26 mouse cellular contexts compared by ENCODE assay signal in the genomic region with DNA sequence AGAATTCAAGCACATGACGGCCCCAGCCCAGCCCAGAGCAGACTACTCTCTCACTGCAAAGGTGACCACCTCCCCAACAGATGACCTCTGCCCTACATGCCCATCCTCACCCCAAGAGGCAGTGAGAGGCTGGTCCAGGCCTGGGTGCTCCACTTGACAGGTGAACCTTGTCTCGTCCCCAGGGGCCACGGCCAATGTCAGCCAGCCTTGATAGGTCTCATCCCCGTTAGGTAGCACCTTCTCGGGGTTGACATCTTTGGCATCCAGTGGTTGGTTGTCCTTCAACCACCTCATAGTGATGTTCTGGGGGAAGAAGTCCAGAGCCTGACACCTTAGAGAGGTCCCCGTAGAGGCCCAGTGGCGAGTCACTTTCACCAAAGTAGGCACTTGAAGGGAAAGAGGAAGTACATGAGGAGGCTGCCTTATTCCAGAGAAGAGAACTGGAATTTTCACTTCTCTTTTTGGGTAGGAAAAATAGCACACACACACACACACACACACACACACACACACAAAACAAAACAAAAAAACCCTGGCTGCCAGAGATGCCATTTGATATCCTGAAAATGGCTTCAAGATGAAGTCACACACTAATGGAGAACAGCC. TPM values are rescaled to one million over a fixed set of nuclear protein-coding genes. Genes with fewer than 3 reads are reported as not detected.
DNase-seq lines count a peak whose midpoint lies in the region; ATAC-seq and TF ChIP-seq lines count a peak whose summit lies in the region.
"Had no signal": no experiment of that assay in that cellular context is flagged by ENCODE, and none has a peak within 500 bp of the region (broad histone marks: within the 10 kb centered on the region; RNA-seq: fewer than 3 reads in every experiment).

No protein-coding gene starts in this region.

- no peak for TF ChIP-seq POLR2A in bone marrow macrophage, adult 2 months (IDR thresholded peaks at IDR 0.05; ENCODE audit: borderline replicate concordance, low read depth, low read length)

- no peak overlapping the region for H3K9ac ChIP-seq in liver, postnatal 0 days (replicated peaks)
- no peak overlapping the region for H3K9ac ChIP-seq in liver, embryonic 12.5 days
- H3K9ac ChIP-seq: embryonic facial prominence, embryonic 12.5 days; forebrain, embryonic 12.5 days; limb, embryonic 12.5 days; liver, embryonic 14.5 days; lung, embryonic 15.5 days had no signal

- no peak for ATAC-seq in liver, postnatal 0 days
- ATAC-seq in liver, embryonic 12.5 days: no peak
- peak; percentile 60 for ATAC-seq in granulocyte monocyte progenitor cell, adult 5-6 weeks (replicated peaks; ENCODE audit: poor library complexity, severe bottlenecking)

- H3K36me3 ChIP-seq in liver, postnatal 0 days (replicated peaks; ENCODE audit: insufficient read depth, low read length): no peaks in the 10 kb centered on the region
- no peaks in the 10 kb centered on the region for H3K36me3 ChIP-seq in liver, embryonic 12.5 days
- H3K36me3 ChIP-seq: embryonic facial prominence, embryonic 12.5 days; forebrain, embryonic 12.5 days; limb, embryonic 12.5 days; lung, embryonic 15.5 days had no signal

- H3K27me3 ChIP-seq in liver, postnatal 0 days (ENCODE audit: insufficient read depth, low read length): no peaks in the 10 kb centered on the region
- peaks cover 28% of the 10 kb centered on the region for H3K27me3 ChIP-seq in liver, embryonic 12.5 days (replicated peaks)
- H3K27me3 ChIP-seq: embryonic facial prominence, embryonic 12.5 days; limb, embryonic 12.5 days; lung, embryonic 15.5 days had no signal

- H3K4me1 ChIP-seq in liver, postnatal 0 days (ENCODE audit: insufficient read depth): peaks cover 9% of the 10 kb centered on the region; the same call in 1 of the 2 replicates
- H3K4me1 ChIP-seq in liver, embryonic 12.5 days: peaks cover 26% of the 10 kb centered on the region
- peaks cover 54% of the 10 kb centered on the region for H3K4me1 ChIP-seq in bone marrow macrophage, adult 2 months (ENCODE audit: control insufficient read depth, insufficient read depth, low read length)

- no peak for TF ChIP-seq CTCF in liver, postnatal 0 days (IDR thresholded peaks at IDR 0.05; ENCODE audit: low read depth)
- no peak for TF ChIP-seq CTCF in bone marrow macrophage, adult 2 months (IDR thresholded peaks at IDR 0.05; ENCODE audit: low read depth, low read length)

- DNase-seq in liver, postnatal 0 days: peak; percentile 12
- DNase-seq in left cerebral cortex, adult 18-20 months (ENCODE audit: low spot score in 2 of 2): no peak
- DNase-seq in thymus, postnatal 4 days: no peak
- DNase-seq in frontal cortex, postnatal 14 days (ENCODE audit: low spot score in 2 of 2): no peak
- DNase-seq: adrenal gland, postnatal 36 days; cerebellum, adult 11-12 months; cerebellum, postnatal 10 days; gastrocnemius, adult 2 months; kidney, adult 2 months; lung, postnatal 36 days; thymus, postnatal 14 days had no signal

- H3K4me3 ChIP-seq in liver, postnatal 0 days (ENCODE audit: low read depth, low read length): no peak overlapping the region
- no peak overlapping the region for H3K4me3 ChIP-seq in liver, embryonic 12.5 days
- no peak overlapping the region for H3K4me3 ChIP-seq in bone marrow macrophage, adult 2 months (ENCODE audit: insufficient read depth, low read length)
- H3K4me3 ChIP-seq: embryonic facial prominence, embryonic 12.5 days; forebrain, embryonic 12.5 days; gastrocnemius, adult 2 months; limb, embryonic 12.5 days; lung, embryonic 15.5 days had no signal

- TF ChIP-seq EP300 in liver, postnatal 0 days (IDR thresholded peaks at IDR 0.05; ENCODE audit: low read depth): no peak

- WGBS in liver, postnatal 0 days (ENCODE audit: insufficient replicate concordance): 72% methylated on average over 7 of the region's 7 CpGs
- 72% methylated on average over 7 of the region's 7 CpGs for WGBS in liver, embryonic 12.5 days (ENCODE audit: insufficient replicate concordance)

- H3K9me3 ChIP-seq in liver, postnatal 0 days (ENCODE audit: low read length): no peaks in the 10 kb centered on the region
- no peaks in the 10 kb centered on the region for H3K9me3 ChIP-seq in liver, embryonic 12.5 days (replicated peaks)
- H3K9me3 ChIP-seq: embryonic facial prominence, embryonic 12.5 days; forebrain, embryonic 12.5 days; limb, embryonic 12.5 days; lung, embryonic 15.5 days had no signal

- no peak overlapping the region for H3K4me2 ChIP-seq in liver, postnatal 0 days (ENCODE audit: low read depth, low read length)
- no peak overlapping the region for H3K4me2 ChIP-seq in liver, embryonic 12.5 days
- H3K4me2 ChIP-seq: embryonic facial prominence, embryonic 12.5 days; forebrain, embryonic 12.5 days; heart, embryonic 11.5 days; limb, embryonic 12.5 days; lung, embryonic 15.5 days; midbrain, embryonic 11.5 days had no signal

- H3K27ac ChIP-seq in liver, postnatal 0 days (ENCODE audit: low read depth): no peak overlapping the region
- H3K27ac ChIP-seq in liver, embryonic 12.5 days: no peak overlapping the region
- H3K27ac ChIP-seq in bone marrow macrophage, adult 2 months (ENCODE audit: insufficient read depth, low read depth, low read length): peak overlapping the region; percentile 77
- H3K27ac ChIP-seq: embryonic facial prominence, embryonic 12.5 days; forebrain, embryonic 12.5 days; gastrocnemius, adult 2 months; kidney, postnatal 0 days; limb, embryonic 12.5 days; liver, embryonic 14.5 days; lung, embryonic 15.5 days had no signal

RNA-seq across cellular contexts. Expression of a gene that starts 4.8 kb away (rescaled TPM):
- 24.0 and 25.1 TPM in 2 replicates for polyA plus RNA-seq in liver, postnatal 0 days (2015; fragmentation: Nextera tagmentation; extraction: Ambion mirVana)
- polyA plus RNA-seq in liver, embryonic 12.5 days (2016; fragmentation: Nextera tagmentation; extraction: Ambion mirVana): 4.9 and 5.7 TPM in 2 replicates
- polyA plus RNA-seq in bone marrow macrophage, adult 2 months (2012; ENCODE audit: insufficient read depth, insufficient read length, missing spikeins): 95.3 and 104 TPM in 2 replicates
- 7.9 and 19.9 TPM in 2 replicates for total RNA-seq in granulocyte monocyte progenitor cell, adult 5-6 weeks (2014; fragmentation: Nextera tagmentation)
- total RNA-seq in granulocyte monocyte progenitor cell, adult 5-6 weeks (2017): 7.6 and 9.7 TPM in 2 replicates
- total RNA-seq in left cerebral cortex, adult 18-20 months (2021): 1 to 10 TPM; 3.4 to 3.9 TPM

RNA-seq across cellular contexts. Expression of a gene that starts 7.6 kb away (rescaled TPM):
- polyA plus RNA-seq in liver, postnatal 0 days (2015; fragmentation: Nextera tagmentation; extraction: Ambion mirVana): 6.2 and 6.5 TPM in 2 replicates
- 8.6 and 11.6 TPM in 2 replicates for polyA plus RNA-seq in liver, embryonic 12.5 days (2016; fragmentation: Nextera tagmentation; extraction: Ambion mirVana)
- polyA plus RNA-seq in bone marrow macrophage, adult 2 months (2012; ENCODE audit: insufficient read depth, insufficient read length, missing spikeins): not detected in 2 replicates
- 14.3 and 82.6 TPM in 2 replicates for total RNA-seq in granulocyte monocyte progenitor cell, adult 5-6 weeks (2014; fragmentation: Nextera tagmentation)
- total RNA-seq in granulocyte monocyte progenitor cell, adult 5-6 weeks (2017): 308 and 366 TPM in 2 replicates
- total RNA-seq in left cerebral cortex, adult 18-20 months (2021): 100 to 1,000 TPM; 114 to 117 TPM

RNA-seq across cellular contexts. Expression of a gene that starts 10.2 kb away (rescaled TPM):
- not detected in 2 replicates for polyA plus RNA-seq in liver, postnatal 0 days (2015; fragmentation: Nextera tagmentation; extraction: Ambion mirVana)
- polyA plus RNA-seq in liver, embryonic 12.5 days (2016; fragmentation: Nextera tagmentation; extraction: Ambion mirVana): not detected in 2 replicates
- polyA plus RNA-seq in bone marrow macrophage, adult 2 months (2012; ENCODE audit: insufficient read depth, insufficient read length, missing spikeins): 0.62 TPM in 1 of 2 replicates, not detected in the other
- total RNA-seq in granulocyte monocyte progenitor cell, adult 5-6 weeks (2014; fragmentation: Nextera tagmentation): not detected in 2 replicates
- 1.0 TPM in 1 of 2 replicates, not detected in the other for total RNA-seq in granulocyte monocyte progenitor cell, adult 5-6 weeks (2017)
- not detected for total RNA-seq in left cerebral cortex, adult 18-20 months (2021)
- total RNA-seq: gastrocnemius, adult 2 months; layer of hippocampus, postnatal 10 days had no signal
- polyA plus RNA-seq: forebrain, embryonic 12.5 days; heart, embryonic 11.5 days; heart, postnatal 0 days; hindbrain, embryonic 11.5 days; kidney, adult 2 months; kidney, postnatal 0 days; limb, embryonic 12.5 days; midbrain, embryonic 11.5 days; small intestine, adult 2 months had no signal

RNA-seq across cellular contexts. Expression of a gene that starts 21.9 kb away (rescaled TPM):
- 168 and 180 TPM in 2 replicates for polyA plus RNA-seq in liver, postnatal 0 days (2015; fragmentation: Nextera tagmentation; extraction: Ambion mirVana)
- polyA plus RNA-seq in liver, embryonic 12.5 days (2016; fragmentation: Nextera tagmentation; extraction: Ambion mirVana): 75.3 and 75.6 TPM in 2 replicates
- polyA plus RNA-seq in bone marrow macrophage, adult 2 months (2012; ENCODE audit: insufficient read depth, insufficient read length, missing spikeins): 55.8 and 61.9 TPM in 2 replicates
- 57.7 and 70.7 TPM in 2 replicates for total RNA-seq in granulocyte monocyte progenitor cell, adult 5-6 weeks (2014; fragmentation: Nextera tagmentation)
- 274 and 374 TPM in 2 replicates for total RNA-seq in granulocyte monocyte progenitor cell, adult 5-6 weeks (2017)
- total RNA-seq in left cerebral cortex, adult 18-20 months (2021): 10 to 100 TPM; 29.7 to 32.4 TPM

RNA-seq across cellular contexts. Expression of a gene that starts 22.1 kb away (rescaled TPM):
- polyA plus RNA-seq in liver, postnatal 0 days (2015; fragmentation: Nextera tagmentation; extraction: Ambion mirVana): 0.86 and 0.88 TPM in 2 replicates
- 0.91 and 1.3 TPM in 2 replicates for polyA plus RNA-seq in liver, embryonic 12.5 days (2016; fragmentation: Nextera tagmentation; extraction: Ambion mirVana)
- 0.35 and 0.40 TPM in 2 replicates for polyA plus RNA-seq in bone marrow macrophage, adult 2 months (2012; ENCODE audit: insufficient read depth, insufficient read length, missing spikeins)
- 2.4 and 4.1 TPM in 2 replicates for total RNA-seq in granulocyte monocyte progenitor cell, adult 5-6 weeks (2014; fragmentation: Nextera tagmentation)
- 173 TPM in 2 replicates for total RNA-seq in granulocyte monocyte progenitor cell, adult 5-6 weeks (2017)
- 1 to 10 TPM; 2.4 to 2.5 TPM for total RNA-seq in left cerebral cortex, adult 18-20 months (2021)
